Mouse (Mus musculus): Measurements from ENCODE around the gene Grk2.

DNA sequence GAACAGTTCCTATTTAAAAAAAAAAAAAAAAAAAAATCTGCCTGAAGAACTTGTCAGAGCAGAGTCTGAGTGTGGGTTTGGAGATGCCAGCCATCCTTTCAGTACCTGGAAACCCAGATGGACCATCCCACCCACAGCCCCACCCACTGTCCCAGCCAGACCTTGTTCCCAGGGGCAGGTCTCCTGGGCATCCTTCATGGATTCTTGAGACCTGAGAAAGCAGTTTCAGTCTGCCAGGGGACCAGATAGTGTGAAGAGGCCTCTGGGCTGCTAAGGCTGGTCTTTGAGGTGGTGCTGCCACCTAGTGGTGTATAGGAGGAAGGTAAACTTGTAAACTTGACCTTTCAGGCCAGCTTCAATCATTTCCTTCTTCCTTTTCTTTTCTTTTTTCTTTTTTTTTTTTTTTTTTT lies 3.8 kb upstream of the Grk2 start:
- TF ChIP-seq GATA1 (IDR thresholded peaks at IDR 0.05; ENCODE audit: borderline replicate concordance, low read length) (no peak), FLI1 (IDR thresholded peaks at IDR 0.05; ENCODE audit: low read length) (no peak)

Measured in megakaryocyte, embryonic 14.5 days (primary cell).